Mouse (Mus musculus) Patski (cell line): Measurements from ENCODE around the gene Rcan1. TPM values are rescaled to one million over a fixed set of nuclear protein-coding genes. Genes with fewer than 3 reads are reported as not detected.

ENCODE experiments used
- ATAC-seq: fragments of 100-300 bp; one replicate; pipeline ENCODE4 v1.8.0; 2021
- CTCF ChIA-PET: fragments of 350-600 bp; sonication (Branson Sonifier 250); formaldehyde crosslinking; loops from one replicate; lab custom pipeline; 2022; ENCODE audit warnings: inconsistent platforms; lab: Charles Lee
- POLR2A ChIA-PET: fragments of 350-600 bp; sonication (Branson Sonifier 250); formaldehyde crosslinking; loops from one replicate; lab custom pipeline; 2022; ENCODE audit warnings: antibody characterized with exemption, inconsistent platforms; lab: Charles Lee
- DNase-seq: peaks from one replicate; pipeline ENCODE4 v3.0.0-alpha.2; 2011; ENCODE audit warnings: low read depth, low spot score
- H3K27me3 ChIP-seq: fragments of 371-371 bp; one replicate; pipeline ENCODE4 v1.5.1; 2021
- CTCF ChIP-seq: fragments of 100-300 bp; IDR thresholded peaks from one replicate; pipeline ENCODE4 v1.5.1; 2021
- in situ Hi-C: fragments of 300-500 bp; cut with MboI; formaldehyde crosslinking; loops from 3 replicates; pipeline ENCODE4 v1.11.1; 2018; ENCODE audit warnings: low pct_unique_long_range_greater_than_20kb, mixed read lengths
- polyA plus RNA-seq: library from polyadenylated mRNA; unstranded; gene quantifications from one replicate; pipeline ENCODE4 v1.2.3, GENCODE M21; 2021

Rcan1 gene
- polyA plus RNA-seq, 1 experiment from 2014 or later: 119 TPM

- H3K27me3 ChIP-seq: peaks cover 7% of the 10 kb centered on the region
- in situ Hi-C loops: no loop called here
- DNase-seq (no peak), ATAC-seq (no peak)
- ChIA-PET CTCF (no interaction called here), POLR2A (no interaction called here)
- TF ChIP-seq CTCF: no peak
These were observed 110.0 kb downstream of the Rcan1 start for GRCm38 (mm10) chr16:92360711-92361110.

DNA sequence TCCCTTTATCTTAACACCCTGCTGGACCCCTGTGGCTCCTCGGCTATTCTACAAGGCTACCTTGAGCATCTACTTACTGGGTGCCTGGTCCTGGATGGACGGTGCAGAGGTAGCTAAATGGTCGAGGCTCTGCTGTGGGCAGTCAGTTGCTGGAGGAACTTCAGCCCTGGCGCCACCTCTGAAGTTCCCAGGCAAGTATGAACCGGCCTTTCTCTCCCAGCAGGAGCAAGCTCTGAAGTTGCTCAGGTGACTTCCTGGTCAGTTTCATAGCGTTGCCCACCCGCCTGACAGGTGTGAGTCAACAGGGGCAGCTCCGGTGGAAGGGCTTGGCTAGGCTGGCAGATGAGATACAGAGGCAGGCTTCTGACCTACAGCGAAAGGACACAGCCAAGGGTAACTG is 111.4 kb downstream of the Rcan1 start, which contains the start of gene Kcne1:
Gene Kcne1 (minus strand): TSS at position 240 of the 400 bp plus-strand sequence.
- POLR2A ChIA-PET: interaction anchor here (1.0 kb wide), 1 partner anchor 11 kb away, joined by 3 read pairs; no protein-coding TSS in a partner anchor
- peaks cover 7% of the 10 kb centered on the region for H3K27me3 ChIP-seq
- no peak for DNase-seq
- CTCF ChIA-PET: no interaction called here
- in situ Hi-C loops: no loop called here
- no peak for TF ChIP-seq CTCF
- no peak for ATAC-seq

GRCm38 (mm10) chr16:92358734-92359133 is 111.9 kb downstream of the Rcan1 start:
- no peak for ATAC-seq
- ChIA-PET CTCF (interaction anchor here (1.3 kb wide), 1 partner anchor 87 kb away, joined by 4 read pairs; no protein-coding TSS in a partner anchor), POLR2A (interaction anchor here (1.0 kb wide), 1 partner anchor 12 kb away, joined by 3 read pairs; no protein-coding TSS in a partner anchor)
- peaks cover 7% of the 10 kb centered on the region for H3K27me3 ChIP-seq
- DNase-seq: no peak
- TF ChIP-seq CTCF: no peak
- in situ Hi-C loops: no loop called here

DNA sequence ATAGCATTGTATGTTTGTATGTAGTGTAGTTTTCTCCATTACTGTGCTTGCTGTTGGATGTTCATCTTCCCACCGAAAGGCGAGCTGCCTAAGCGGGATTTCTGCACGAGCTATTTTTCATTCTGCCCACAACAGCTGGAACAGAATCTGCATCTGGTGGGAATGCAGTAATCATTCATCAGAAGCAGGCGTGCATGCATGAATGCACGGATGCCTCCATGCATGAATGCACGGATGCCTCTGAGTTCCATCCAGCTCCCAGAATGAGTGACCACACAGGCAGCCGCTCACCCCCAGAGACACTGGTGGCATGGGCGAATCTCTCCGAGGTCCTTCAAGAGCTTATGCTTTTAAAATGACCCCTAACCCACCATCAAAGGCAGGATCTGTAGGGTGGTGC is 113.1 kb downstream of the Rcan1 start:
- in situ Hi-C loops: no loop called here
- TF ChIP-seq CTCF: no peak
- no peak for DNase-seq
- no peak for ATAC-seq
- ChIA-PET CTCF (interaction anchor here (0.9 to 1.3 kb wide), 2 partner anchors 22 to 88 kb away, joined by 3 to 4 read pairs; no protein-coding TSS in a partner anchor), POLR2A (no interaction called here)
- peaks cover 7% of the 10 kb centered on the region for H3K27me3 ChIP-seq

- in situ Hi-C loops: no loop called here
- no peak for ATAC-seq
- H3K27me3 ChIP-seq: peaks cover 7% of the 10 kb centered on the region
- CTCF ChIA-PET: interaction anchor here (0.9 kb wide), 1 partner anchor 23 kb away, joined by 3 read pairs; no protein-coding TSS in a partner anchor
- TF ChIP-seq CTCF: no peak
- POLR2A ChIA-PET: no interaction called here
- DNase-seq: no peak
These were observed 113.6 kb downstream of the Rcan1 start for GRCm38 (mm10) chr16:92357023-92357422.

DNA sequence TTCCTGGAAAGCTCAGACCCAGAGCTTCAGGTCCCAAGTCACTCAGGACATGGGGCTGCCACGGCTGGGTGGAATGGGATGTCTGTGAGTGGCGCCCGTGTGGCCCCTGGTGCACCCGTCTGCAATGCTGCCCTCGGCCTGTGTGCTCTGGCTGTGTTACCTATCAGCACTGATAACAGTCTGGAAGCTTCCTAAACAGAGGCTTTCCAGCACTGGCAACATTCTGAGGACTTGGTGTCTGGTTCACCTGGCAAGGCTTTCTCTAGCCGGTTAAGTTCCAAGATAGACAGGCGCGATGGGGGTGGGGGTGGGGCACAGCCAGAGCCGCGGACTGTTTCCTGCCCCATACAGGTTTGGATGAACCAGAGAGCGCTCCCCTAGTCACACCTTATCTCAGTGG is 114.7 kb downstream of the Rcan1 start:
- CTCF ChIA-PET: interaction anchor here (1.0 to 1.1 kb wide), 2 partner anchors 9 to 42 kb away, joined by 3 read pairs; no protein-coding TSS in a partner anchor
- ATAC-seq: no peak
- no peak for TF ChIP-seq CTCF

DNA sequence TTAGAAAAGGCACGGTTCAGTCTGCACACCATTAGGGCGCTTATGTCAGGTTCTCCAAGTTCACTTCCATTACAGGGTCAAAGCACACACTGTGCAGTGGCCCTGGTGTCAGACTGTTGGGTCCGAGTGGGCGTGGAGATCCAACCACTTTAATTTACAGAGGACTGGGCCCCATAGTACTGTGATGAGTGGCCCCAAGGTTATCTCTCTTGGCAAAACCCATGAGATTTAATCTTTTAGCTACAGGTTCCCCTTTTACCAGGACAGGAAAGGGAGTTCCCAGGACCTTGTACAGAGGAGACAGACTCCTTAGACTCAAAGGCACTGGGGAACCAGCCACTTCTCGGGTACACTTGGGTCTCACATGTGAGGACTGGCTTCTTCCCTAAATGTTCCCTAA is 115.3 kb downstream of the Rcan1 start:
- POLR2A ChIA-PET: interaction anchor here (0.6 kb wide), 1 partner anchor 14 kb away, joined by 4 read pairs; no protein-coding TSS in a partner anchor
- in situ Hi-C loops: no loop called here
- DNase-seq (no peak), ATAC-seq (no peak)
- CTCF ChIA-PET: interaction anchor here (1.0 to 1.2 kb wide), 3 partner anchors 10 to 42 kb away, joined by 3 to 4 read pairs (median 3); no protein-coding TSS in a partner anchor
- TF ChIP-seq CTCF: no peak
- H3K27me3 ChIP-seq: no peaks in the 10 kb centered on the region

More for the DNA sequence above, 114.7 kb downstream of the Rcan1 start:
- POLR2A ChIA-PET: interaction anchor here (0.6 kb wide), 1 partner anchor 14 kb away, joined by 4 read pairs; no protein-coding TSS in a partner anchor
- in situ Hi-C loops: no loop called here
- peaks cover 3% of the 10 kb centered on the region for H3K27me3 ChIP-seq
- DNase-seq: no peak

- CTCF ChIA-PET: interaction anchor here (1.4 kb wide), 1 partner anchor 18 kb away, joined by 3 read pairs; no protein-coding TSS in a partner anchor
- in situ Hi-C loops: no loop called here
- DNase-seq (no peak), ATAC-seq (no peak)
- TF ChIP-seq CTCF: no peak
- POLR2A ChIA-PET: no interaction called here
- no peaks in the 10 kb centered on the region for H3K27me3 ChIP-seq
These were observed 116.8 kb downstream of the Rcan1 start for GRCm38 (mm10) chr16:92353897-92354296.

DNA sequence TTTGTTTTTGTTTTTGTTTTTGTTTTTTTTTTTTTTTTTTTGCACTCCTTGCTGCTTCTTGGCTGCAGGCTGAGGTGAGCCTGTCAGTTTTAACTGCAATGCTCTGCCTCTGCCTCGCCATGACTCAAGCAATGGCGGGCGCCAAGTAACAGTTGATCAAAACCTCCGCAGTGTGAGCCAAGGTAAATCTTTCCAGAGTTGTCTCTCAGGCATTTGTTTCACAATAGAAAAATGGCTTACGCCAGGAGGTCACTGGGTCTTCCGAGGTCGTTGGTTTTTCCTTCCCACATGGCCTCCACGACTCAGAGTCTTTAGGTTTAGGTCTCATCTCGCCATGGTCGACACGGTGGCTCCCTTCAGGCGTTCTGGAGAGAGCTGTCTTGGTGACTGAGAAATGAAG is 117.4 kb downstream of the Rcan1 start:
- in situ Hi-C loops: no loop called here
- DNase-seq (no peak), ATAC-seq (no peak)
- no peaks in the 10 kb centered on the region for H3K27me3 ChIP-seq
- no peak for TF ChIP-seq CTCF
- ChIA-PET POLR2A (no interaction called here), CTCF (no interaction called here)

DNA sequence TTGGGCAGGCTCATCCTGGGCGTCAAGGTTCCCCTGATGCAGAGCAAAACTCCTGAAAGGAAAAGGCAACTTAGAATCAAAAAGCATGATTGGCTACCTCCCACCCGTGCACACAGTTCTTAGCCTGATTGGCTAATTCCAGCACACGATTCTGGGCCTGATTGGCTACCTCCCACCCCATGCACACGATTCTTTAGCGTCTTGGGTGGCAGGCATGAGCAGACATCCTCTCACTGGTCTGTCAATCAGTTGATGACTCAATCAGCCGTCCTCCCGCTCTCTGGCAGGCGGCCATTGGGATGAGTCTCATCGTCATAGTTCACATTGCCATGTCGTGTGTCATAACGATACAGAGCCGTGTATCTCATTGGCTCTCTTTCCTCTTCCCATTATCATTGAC is 121.7 kb downstream of the Rcan1 start:
- ATAC-seq (peak; percentile 39), DNase-seq (peak; percentile 70)
- CTCF ChIA-PET: no interaction called here
- no peak for TF ChIP-seq CTCF
- H3K27me3 ChIP-seq: no peaks in the 10 kb centered on the region
- POLR2A ChIA-PET: no interaction called here
- in situ Hi-C loops: loop anchor here (5.0 to 25.0 kb wide), 3 partner anchors 33 to 1213 kb away; no protein-coding TSS in a partner anchor

DNA sequence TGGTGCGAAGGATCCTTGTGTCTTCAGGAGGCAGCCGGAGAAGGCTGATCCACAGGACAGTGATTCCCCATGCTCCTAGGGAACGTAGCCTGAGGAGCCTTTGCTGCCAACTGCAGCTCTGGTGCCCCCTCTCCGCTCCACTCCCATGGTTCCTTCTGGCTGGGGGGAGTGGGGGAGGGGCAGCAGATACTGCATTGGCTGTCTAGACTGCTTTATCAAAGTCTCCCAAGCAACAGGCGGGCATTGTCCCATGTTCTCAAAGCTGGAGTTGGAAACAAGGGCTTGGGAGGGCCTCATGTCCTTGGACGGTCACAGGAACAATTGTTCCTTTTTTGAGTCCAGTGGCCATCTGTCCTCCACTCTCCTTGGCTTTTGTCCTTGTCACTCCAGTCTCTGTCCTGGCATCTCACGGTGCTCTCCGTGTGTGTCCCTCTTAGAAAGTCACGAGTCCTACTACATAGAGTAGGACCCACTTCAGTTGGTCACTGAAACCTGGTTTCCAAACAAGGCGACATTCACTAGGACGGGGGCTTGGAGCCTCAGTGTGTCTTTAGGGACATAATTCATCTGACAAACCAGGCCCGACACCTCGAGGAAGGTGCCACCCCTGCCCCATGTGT is 124.3 kb downstream of the Rcan1 start:
- TF ChIP-seq CTCF: no peak
- H3K27me3 ChIP-seq: no peaks in the 10 kb centered on the region
- in situ Hi-C loops: loop anchor here (5.0 to 25.0 kb wide), 3 partner anchors 36 to 1216 kb away; no protein-coding TSS in a partner anchor
- DNase-seq: no peak
- CTCF ChIA-PET: no interaction called here
- no peak for ATAC-seq
- POLR2A ChIA-PET: no interaction called here
